Mouse (Mus musculus) left cerebral cortex, postnatal 25 days (tissue): ENCODE measurements at regions not wholly inside any gene's neighbourhood (a gene's known extent, or its start where the extent isn't known, plus 50 kb on each side); places are given as distances from the start of the nearest gene placed in this dataset.

ENCODE experiments used
- DNase-seq, 2 experiments: peaks; one replicate each; pipeline ENCODE4 v3.0.0; 2022; ENCODE audit warnings: low spot score in 2 of 2, mixed read lengths in 1 of 2
- intact Hi-C: fragments of 180-260 bp; cut with DNase I; formaldehyde crosslinking; loops from one replicate; pipeline ENCODE4 v1.15.1; 2025

GRCm38 (mm10) chr11:43952151-43952550 lies 51.1 kb upstream of the Adra1b start:
- no peak for DNase-seq
- intact Hi-C loops, result no loop called here

- DNase-seq, result no peak
Measured at GRCm38 (mm10) chr11:43958241-43958975, 57.4 kb upstream of the Adra1b start.

GRCm38 (mm10) chr11:43958976-43959315 lies 57.9 kb upstream of the Adra1b start:
- DNase-seq, result peak in 1 of 2 experiments; percentile 37
- intact Hi-C loops, result no loop called here

More at GRCm38 (mm10) chr11:43958241-43958975, 57.4 kb upstream of the Adra1b start:
- intact Hi-C loops, result no loop called here

- intact Hi-C loops, result no loop called here
- DNase-seq, result no peak
Measured at GRCm38 (mm10) chr11:43960348-43961105, 59.5 kb upstream of the Adra1b start.

GRCm38 (mm10) chr11:43961398-43962070 lies 60.5 kb upstream of the Adra1b start:
- intact Hi-C loops, result no loop called here
- DNase-seq, result no peak

GRCm38 (mm10) chr11:43967764-43968163 lies 66.8 kb upstream of the Adra1b start:
- intact Hi-C loops, result no loop called here
- peak in 1 of 2 experiments; percentile 58 for DNase-seq

GRCm38 (mm10) chr11:43971886-43972285 lies 70.9 kb upstream of the Adra1b start:
- no peak for DNase-seq
- intact Hi-C loops, result no loop called here

GRCm38 (mm10) chr11:43976024-43976423 lies 75.0 kb upstream of the Adra1b start:
- DNase-seq, result no peak
- intact Hi-C loops, result no loop called here

GRCm38 (mm10) chr11:43979406-43979805 lies 78.4 kb upstream of the Adra1b start:
- DNase-seq, result no peak
- intact Hi-C loops, result no loop called here

- intact Hi-C loops, result no loop called here
- DNase-seq, result no peak
Measured at GRCm38 (mm10) chr11:43980444-43980843, 79.4 kb upstream of the Adra1b start.

- DNase-seq, result no peak
- intact Hi-C loops, result no loop called here
Measured at GRCm38 (mm10) chr11:43989911-43990430, 89.0 kb upstream of the Adra1b start.

GRCm38 (mm10) chr11:43992011-43992471 lies 91.0 kb upstream of the Adra1b start:
- intact Hi-C loops, result no loop called here
- DNase-seq, result no peak

- intact Hi-C loops, result no loop called here
- DNase-seq, result no peak
Measured at GRCm38 (mm10) chr11:43998046-43998725, 97.2 kb upstream of the Adra1b start.

GRCm38 (mm10) chr11:44000056-44000455 lies 99.0 kb upstream of the Adra1b start:
- intact Hi-C loops, result no loop called here

GRCm38 (mm10) chr11:44001843-44002589 lies 101.0 kb upstream of the Adra1b start:
- intact Hi-C loops, result no loop called here
- no peak for DNase-seq

More at GRCm38 (mm10) chr11:44000056-44000455, 99.0 kb upstream of the Adra1b start:
- DNase-seq, result no peak

- no peak for DNase-seq
- intact Hi-C loops, result no loop called here
Measured at GRCm38 (mm10) chr11:44002716-44003522, 101.9 kb upstream of the Adra1b start.

GRCm38 (mm10) chr11:44007526-44008040 lies 106.6 kb upstream of the Adra1b start:
- intact Hi-C loops, result no loop called here
- no peak for DNase-seq

- intact Hi-C loops, result no loop called here
- DNase-seq, result no peak
Measured at GRCm38 (mm10) chr11:44012314-44012713, 111.3 kb upstream of the Adra1b start.
